Mouse (Mus musculus): ENCODE data around the gene Reck.

DNA sequence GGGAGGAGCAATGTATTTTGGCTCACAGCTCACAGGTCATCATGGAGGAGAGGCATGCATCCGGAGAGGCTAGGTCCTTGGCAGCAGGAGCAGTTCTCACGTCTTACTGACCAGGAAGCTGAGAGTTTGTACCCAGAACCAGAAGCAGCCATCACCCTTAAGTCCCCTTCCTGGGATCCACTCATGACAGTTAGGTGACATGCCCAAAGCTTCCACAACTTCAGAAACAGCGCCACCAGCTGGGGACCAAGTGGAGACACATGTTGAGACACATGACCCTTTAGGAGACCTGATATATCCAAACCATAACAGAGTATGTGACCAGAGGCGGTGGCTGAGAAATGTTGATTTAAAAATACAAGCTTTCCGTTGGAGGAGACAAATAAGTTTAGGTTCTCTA, 43.3 kb upstream of the Reck start:
- TF ChIP-seq POLR2A (IDR thresholded peaks at IDR 0.05; ENCODE audit: low read depth, low read length): no peak
- no peak for TF ChIP-seq CTCF (IDR thresholded peaks at IDR 0.05; ENCODE audit: borderline replicate concordance, insufficient read depth, low read length)
